Mouse (Mus musculus) forebrain, embryonic 12.5 days (tissue): Measurements from ENCODE around the gene Znrf3. TPM values are rescaled to one million over a fixed set of nuclear protein-coding genes. Genes with fewer than 3 reads are reported as not detected.
A peak's percentile ranks its signal among the peaks of the same experiment; 100 is the strongest.

Experiments used
- ATAC-seq: fragments of 200-750 bp; cut with Nextera tagmentation; 2 replicates; pipeline ENCODE4 v1.8.0; 2017; ENCODE audit warnings: moderate TSS enrichment; ENCODE audit not compliant: low FRiP score
- H3K27ac ChIP-seq: fragments of 300-500 bp; sonication (generic); 2 replicates; pipeline ENCODE4 v1.5.1; 2016; ENCODE audit warnings: mild to moderate bottlenecking
- H3K27me3 ChIP-seq: fragments of 300-500 bp; sonication (generic); 2 replicates; pipeline ENCODE4 v1.6.1; 2016; ENCODE audit warnings: mild to moderate bottlenecking
- H3K36me3 ChIP-seq: fragments of 300-500 bp; sonication (generic); replicated peaks from 2 replicates; pipeline ENCODE4 v1.6.1; 2016; ENCODE audit warnings: mild to moderate bottlenecking
- H3K4me1 ChIP-seq: fragments of 300-500 bp; sonication (generic); 2 replicates; pipeline ENCODE4 v1.6.1; 2016
- H3K4me2 ChIP-seq: fragments of 300-500 bp; sonication (generic); 2 replicates; pipeline ENCODE4 v1.6.1; 2016; ENCODE audit warnings: mild to moderate bottlenecking, moderate library complexity
- H3K4me3 ChIP-seq: fragments of 300-500 bp; sonication (generic); replicated peaks from 2 replicates; pipeline ENCODE4 v1.5.1; 2016; ENCODE audit warnings: mild to moderate bottlenecking
- H3K9ac ChIP-seq: fragments of 300-500 bp; sonication (generic); 2 replicates; pipeline ENCODE4 v1.6.1; 2016; ENCODE audit warnings: mild to moderate bottlenecking
- H3K9me3 ChIP-seq: fragments of 300-500 bp; sonication (generic); 2 replicates; pipeline ENCODE4 v1.6.1; 2016
- WGBS: fragments of 180-500 bp; shearing (Covaris S2); methylation state at CpG from one replicate; pipeline ENCODE4 v1.1.7; 2016; 5-methylcytosine and 5-hydroxymethylcytosine counted together
- polyA plus RNA-seq: library from polyadenylated mRNA; unstranded; fragments of >200 nt; fragmentation: Nextera tagmentation; extraction: Ambion mirVana; gene quantifications from 2 replicates; pipeline ENCODE4 v1.2.1, GENCODE M21; 2016

Gene Znrf3
- polyA plus RNA-seq, 1 experiment from 2014 or later = 9.0 TPM

DNA sequence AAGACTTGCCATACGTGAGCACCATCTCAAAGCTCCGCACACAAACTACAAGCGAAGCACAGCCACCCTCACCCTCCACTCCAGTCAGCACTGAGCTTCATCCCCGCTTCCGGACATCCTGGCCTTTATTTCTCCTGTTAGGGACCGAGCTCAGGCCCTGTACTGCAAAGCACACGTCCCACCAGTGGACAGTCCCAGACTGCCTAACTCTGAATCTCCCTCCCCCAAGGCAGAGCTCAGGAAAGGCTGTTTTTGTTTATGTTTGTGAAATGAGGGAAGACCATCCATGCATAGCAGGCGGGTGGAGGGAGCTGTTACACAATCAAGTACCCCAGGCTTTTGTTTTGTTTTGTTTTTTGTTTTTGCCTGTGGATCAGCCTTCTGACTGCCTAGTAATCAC is 191.9 kb downstream of the Znrf3 start:
- H3K9ac ChIP-seq = no peak overlapping the region
- no peak overlapping the region for H3K4me3 ChIP-seq
- 80% methylated on average over 8 of the region's 8 CpGs for WGBS
- no peak for ATAC-seq
- H3K9me3 ChIP-seq = no peaks in the 10 kb centered on the region
- H3K27me3 ChIP-seq = no peaks in the 10 kb centered on the region
- peaks cover 29% of the 10 kb centered on the region for H3K4me1 ChIP-seq
- H3K4me2 ChIP-seq = no peak overlapping the region
- H3K27ac ChIP-seq = no peak overlapping the region
- no peaks in the 10 kb centered on the region for H3K36me3 ChIP-seq

DNA sequence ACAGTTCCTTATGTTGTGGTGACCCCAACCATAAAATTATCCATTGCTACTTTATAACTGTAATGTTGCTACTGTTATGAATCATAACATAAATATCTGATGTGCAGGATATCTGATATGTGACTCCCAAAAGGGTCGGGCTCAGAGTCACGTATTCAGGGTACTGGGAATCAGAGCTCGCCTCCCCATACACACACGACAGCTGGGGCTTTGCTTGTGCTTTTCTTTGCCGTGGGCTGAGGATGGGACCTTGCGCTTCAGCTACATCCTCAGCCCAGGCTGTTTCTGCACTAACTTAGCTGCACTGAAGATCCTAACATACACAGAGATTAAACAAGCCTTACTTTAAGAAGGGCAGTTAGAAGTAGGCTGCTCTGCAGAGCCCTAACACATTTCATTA is 193.5 kb downstream of the Znrf3 start:
- no peak for ATAC-seq
- 80% methylated on average over 6 of the region's 6 CpGs for WGBS
- H3K36me3 ChIP-seq = no peaks in the 10 kb centered on the region
- no peaks in the 10 kb centered on the region for H3K9me3 ChIP-seq
- H3K9ac ChIP-seq = no peak overlapping the region
- H3K4me1 ChIP-seq = peaks cover 18% of the 10 kb centered on the region
- H3K4me2 ChIP-seq = no peak overlapping the region
- no peaks in the 10 kb centered on the region for H3K27me3 ChIP-seq
- no peak overlapping the region for H3K4me3 ChIP-seq
- H3K27ac ChIP-seq = no peak overlapping the region

DNA sequence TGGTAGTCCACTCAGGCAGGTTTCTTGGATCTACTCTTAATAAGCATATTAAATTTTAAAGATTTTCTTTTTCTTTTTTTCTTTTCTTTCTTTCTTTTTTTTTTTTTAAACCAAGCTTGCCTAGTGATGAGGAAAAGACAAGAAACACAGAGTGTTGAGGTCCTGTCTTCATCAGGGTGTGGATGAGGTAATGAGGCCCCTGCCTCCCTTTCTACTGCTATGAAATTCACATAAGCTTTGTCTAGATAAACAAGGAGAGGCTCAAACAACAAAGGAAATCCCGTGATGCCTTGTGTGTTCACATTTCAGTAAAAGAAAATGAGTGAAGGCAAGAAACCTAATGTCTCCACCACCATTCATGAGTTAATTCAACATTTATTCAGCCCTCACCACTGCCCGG is 196.4 kb downstream of the Znrf3 start:
- Histone ChIP-seq H3K4me3 (no peak overlapping the region), H3K9me3 (no peaks in the 10 kb centered on the region), H3K9ac (no peak overlapping the region), H3K4me2 (no peak overlapping the region), H3K27ac (no peak overlapping the region), H3K4me1 (peaks cover 23% of the 10 kb centered on the region), H3K36me3 (no peaks in the 10 kb centered on the region), H3K27me3 (no peaks in the 10 kb centered on the region)
- ATAC-seq = no peak
- WGBS = 13% methylated on average over 2 of the region's 2 CpGs

DNA sequence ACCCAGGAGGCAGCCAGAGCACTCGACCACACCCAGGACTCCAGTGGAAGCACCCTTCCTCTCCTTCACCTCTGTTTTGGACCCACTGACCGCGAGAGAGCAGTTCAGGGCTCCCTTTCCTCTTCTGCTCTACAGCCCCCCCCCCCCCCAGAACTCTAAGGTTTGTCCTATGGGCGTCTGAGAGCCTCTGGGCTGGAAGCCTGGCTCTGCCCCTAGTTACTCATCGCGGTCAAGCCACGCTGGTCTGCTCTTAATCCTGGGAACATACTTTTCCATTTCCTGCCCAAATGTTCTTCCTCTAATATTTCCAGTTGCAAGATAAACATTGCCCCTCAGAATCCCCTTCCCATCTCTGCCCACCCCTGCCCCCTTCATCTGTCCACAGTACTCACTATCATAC is 199.2 kb downstream of the Znrf3 start:
- Histone ChIP-seq H3K4me2 (no peak overlapping the region), H3K27me3 (no peaks in the 10 kb centered on the region), H3K4me3 (no peak overlapping the region), H3K9me3 (no peaks in the 10 kb centered on the region), H3K27ac (no peak overlapping the region), H3K4me1 (peaks cover 26% of the 10 kb centered on the region), H3K36me3 (peaks cover 8% of the 10 kb centered on the region), H3K9ac (no peak overlapping the region; the same call in 1 of the 2 replicates)
- WGBS = 93% methylated on average over 7 of the region's 7 CpGs
- no peak for ATAC-seq

DNA sequence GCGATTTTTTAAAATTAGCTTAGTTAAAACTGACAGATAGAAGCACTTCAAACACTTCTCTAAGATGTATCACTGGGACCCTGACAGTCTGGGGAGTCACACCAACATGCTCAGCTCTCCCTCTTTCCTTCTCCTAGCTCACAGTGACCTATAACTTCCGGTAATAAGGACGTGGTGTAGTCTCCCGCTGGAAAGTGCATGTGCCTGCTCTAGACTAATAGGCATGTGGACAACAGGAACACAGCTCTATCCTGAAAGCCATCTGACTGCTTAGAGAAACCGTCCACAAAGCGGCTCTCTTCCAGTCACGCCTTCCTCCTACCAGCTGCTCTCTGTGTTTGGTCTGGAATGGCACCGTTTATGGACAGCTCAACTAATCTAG is 199.9 kb downstream of the Znrf3 start:
- H3K27me3 ChIP-seq = no peaks in the 10 kb centered on the region
- WGBS = 76% methylated on average over 8 of the region's 8 CpGs
- H3K36me3 ChIP-seq = peaks cover 8% of the 10 kb centered on the region
- no peak for ATAC-seq
- peak overlapping the region; percentile 56 for H3K27ac ChIP-seq
- H3K4me2 ChIP-seq = no peak overlapping the region
- no peak overlapping the region for H3K9ac ChIP-seq
- H3K4me1 ChIP-seq = peaks cover 33% of the 10 kb centered on the region
- H3K9me3 ChIP-seq = no peaks in the 10 kb centered on the region
- no peak overlapping the region for H3K4me3 ChIP-seq

DNA sequence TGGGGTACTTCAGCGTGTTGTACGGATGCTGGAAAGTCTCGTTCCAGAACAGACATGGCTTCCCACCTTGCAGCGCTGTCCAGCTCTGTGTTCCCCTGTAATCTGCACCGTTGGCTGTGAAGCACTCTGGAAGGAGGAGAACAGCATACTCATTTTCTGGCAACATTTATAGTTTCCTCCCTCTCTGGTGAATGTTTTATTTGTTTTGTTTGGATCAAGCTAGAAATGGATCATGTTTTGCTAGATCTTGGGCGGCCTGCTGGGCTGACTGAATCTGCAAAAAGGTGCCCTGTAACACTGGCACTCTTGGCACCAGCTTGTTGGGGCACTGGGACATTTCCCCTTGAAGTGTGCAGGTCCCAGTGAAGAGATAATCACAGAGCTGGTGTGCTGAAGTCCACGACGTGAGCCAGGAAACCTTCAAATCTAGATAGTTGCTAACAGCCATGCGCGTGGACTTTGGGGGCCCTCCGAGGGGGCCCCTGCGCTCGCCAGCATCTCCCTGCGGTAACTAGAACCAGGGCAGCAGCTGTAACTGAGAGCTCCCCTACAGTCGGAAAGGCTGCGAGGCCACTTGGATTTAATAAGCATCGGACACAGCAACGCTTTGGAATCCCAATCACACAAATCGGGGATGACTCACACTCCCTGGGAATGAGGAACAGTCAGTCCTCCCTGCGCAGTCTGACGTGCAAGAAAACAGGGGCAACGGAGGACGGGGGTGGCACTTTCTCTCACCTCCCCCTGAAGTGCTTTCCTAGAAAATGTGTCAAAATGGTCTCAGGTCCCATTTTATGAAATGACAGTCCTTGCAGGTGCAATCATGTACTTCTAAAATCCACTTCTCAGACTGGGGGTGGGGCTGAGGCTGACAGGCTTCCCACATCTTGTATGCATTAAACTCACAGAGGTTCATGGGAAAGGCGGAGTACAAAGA is 200.6 kb downstream of the Znrf3 start:
- no peaks in the 10 kb centered on the region for H3K27me3 ChIP-seq
- peaks cover 40% of the 10 kb centered on the region for H3K4me1 ChIP-seq
- WGBS = 69% methylated on average over 24 of the region's 24 CpGs
- H3K4me3 ChIP-seq = no peak overlapping the region
- no peak overlapping the region for H3K4me2 ChIP-seq
- peak overlapping the region; percentile 59; the same call in 1 of the 2 replicates for H3K27ac ChIP-seq
- peaks cover 8% of the 10 kb centered on the region for H3K36me3 ChIP-seq
- ATAC-seq = no peak
- no peaks in the 10 kb centered on the region for H3K9me3 ChIP-seq
- no peak overlapping the region for H3K9ac ChIP-seq

DNA sequence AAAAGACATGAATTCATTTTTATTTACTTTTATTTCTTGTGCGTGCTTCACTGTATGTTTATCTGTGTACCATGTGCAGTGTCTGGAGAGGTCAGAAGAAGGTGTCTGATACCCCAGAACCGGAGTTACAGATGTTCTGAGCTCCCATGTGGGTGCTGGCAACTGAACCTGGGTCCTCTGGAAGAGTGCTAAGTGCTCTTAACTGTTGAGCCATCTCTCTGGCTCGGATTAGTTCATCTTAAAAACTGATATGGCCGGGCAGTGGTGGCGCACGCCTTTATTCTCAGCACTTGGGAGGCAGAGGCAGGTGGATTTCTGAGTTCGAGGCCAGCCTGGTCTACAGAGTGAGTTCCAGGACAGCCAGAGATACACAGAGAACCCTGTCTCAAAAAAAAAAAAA is 201.4 kb downstream of the Znrf3 start:
- no peak overlapping the region for H3K4me3 ChIP-seq
- no peak for ATAC-seq
- 94% methylated on average over 7 of the region's 7 CpGs for WGBS
- H3K9ac ChIP-seq = no peak overlapping the region
- H3K9me3 ChIP-seq = no peaks in the 10 kb centered on the region
- H3K27ac ChIP-seq = no peak overlapping the region
- H3K36me3 ChIP-seq = peaks cover 8% of the 10 kb centered on the region
- H3K27me3 ChIP-seq = no peaks in the 10 kb centered on the region
- H3K4me1 ChIP-seq = peaks cover 39% of the 10 kb centered on the region
- no peak overlapping the region for H3K4me2 ChIP-seq

DNA sequence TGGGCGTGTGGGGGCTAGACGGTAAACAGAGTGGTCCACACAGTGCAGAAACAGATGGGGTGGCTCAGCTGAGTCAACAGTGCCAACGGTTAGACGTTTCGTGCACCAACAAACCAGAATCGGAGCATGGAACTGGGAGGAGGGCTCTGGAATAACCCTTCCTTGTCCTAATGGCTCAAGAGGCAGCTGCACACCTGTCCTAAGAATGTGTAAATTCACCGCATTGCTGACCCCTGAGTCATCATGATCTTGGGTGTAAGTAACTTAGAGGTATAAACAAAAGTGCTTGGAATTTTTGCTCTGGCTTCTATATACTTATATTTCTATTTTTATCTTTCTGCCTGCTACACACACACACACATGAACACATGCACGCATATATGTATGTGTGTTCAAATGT is 202.5 kb downstream of the Znrf3 start:
- Histone ChIP-seq H3K27me3 (no peaks in the 10 kb centered on the region), H3K4me3 (no peak overlapping the region), H3K27ac (no peak overlapping the region), H3K4me1 (peaks cover 39% of the 10 kb centered on the region), H3K4me2 (no peak overlapping the region), H3K9me3 (no peaks in the 10 kb centered on the region), H3K36me3 (peaks cover 9% of the 10 kb centered on the region), H3K9ac (no peak overlapping the region)
- 96% methylated on average over 8 of the region's 8 CpGs for WGBS
- no peak for ATAC-seq

DNA sequence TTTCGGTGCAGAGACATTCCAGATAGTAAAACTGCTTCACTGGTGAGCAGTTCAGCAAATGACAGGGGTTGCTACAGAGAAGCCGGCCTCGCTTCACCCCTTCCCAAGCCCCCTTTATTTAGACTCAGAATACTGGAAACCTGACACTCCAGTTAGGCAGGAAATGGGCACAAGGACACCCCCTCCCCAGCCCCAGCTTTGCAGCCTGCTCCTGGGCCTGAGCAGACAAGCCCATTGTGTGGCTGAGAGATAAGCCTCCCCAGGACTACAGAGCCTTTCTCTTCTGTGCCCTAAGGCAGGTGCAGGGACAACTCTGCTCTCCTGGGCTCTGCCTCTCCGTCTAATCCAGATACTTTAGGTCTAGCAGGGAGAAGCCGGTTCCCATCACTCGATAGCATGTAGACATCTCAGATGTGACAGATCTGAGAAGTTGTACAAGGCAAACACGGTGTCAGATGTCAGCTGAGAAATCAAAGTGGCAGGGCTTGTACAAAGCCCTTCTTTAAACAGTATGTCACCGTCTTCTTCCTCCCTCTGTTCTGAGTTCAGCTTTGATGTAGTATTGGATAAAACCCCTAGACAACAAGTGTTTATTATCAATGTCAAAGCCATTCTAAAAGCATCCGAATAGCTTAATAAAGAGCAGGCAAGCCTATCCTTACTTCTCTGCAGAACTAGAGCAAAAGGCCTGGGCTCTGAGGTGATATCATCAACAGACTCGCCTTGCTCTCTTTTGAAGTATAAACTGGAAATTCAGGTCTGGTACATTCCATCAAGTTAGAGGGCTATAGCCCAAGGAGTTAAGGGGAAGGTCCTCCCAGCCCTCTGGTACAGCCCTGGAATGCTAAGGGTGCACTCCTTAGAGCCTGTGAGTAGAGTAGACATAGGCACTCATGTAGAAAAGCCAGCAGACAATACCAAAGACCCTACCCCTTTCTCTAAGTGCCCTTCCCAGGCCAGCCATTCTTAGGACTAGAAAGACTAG is 204.6 kb downstream of the Znrf3 start:
- ATAC-seq = peak; percentile 46; the same call in 1 of the 2 replicates
- WGBS = 6% methylated on average over 10 of the region's 10 CpGs
- Histone ChIP-seq H3K36me3 (peaks cover 12% of the 10 kb centered on the region), H3K4me3 (no peak overlapping the region), H3K4me2 (peak overlapping the region; percentile 10; the same call in 1 of the 2 replicates), H3K27ac (peak overlapping the region; percentile 69), H3K9me3 (no peaks in the 10 kb centered on the region), H3K27me3 (no peaks in the 10 kb centered on the region), H3K4me1 (peaks cover 42% of the 10 kb centered on the region), H3K9ac (peak overlapping the region; percentile 22; the same call in 1 of the 2 replicates)

Other genes with a start within 250 kb of the Znrf3 start
- 11.9 and 12.0 TPM in 2 replicates for gene Kremen1, start 183.3 kb downstream of the Znrf3 start, polyA plus RNA-seq
- gene Xbp1, start 75.8 kb upstream of the Znrf3 start, polyA plus RNA-seq = 100 and 102 TPM in 2 replicates
- 27.1 and 28.0 TPM in 2 replicates for gene Ccdc117, start 97.3 kb upstream of the Znrf3 start, polyA plus RNA-seq
- gene Ankrd36, start 124.8 kb upstream of the Znrf3 start, polyA plus RNA-seq = 0.33 TPM in 1 of 2 replicates, not detected in the other